Mouse (Mus musculus): Measurements from ENCODE around the gene Asna1.
A peak's percentile ranks its signal among the peaks of the same experiment; 100 is the strongest.

DNA sequence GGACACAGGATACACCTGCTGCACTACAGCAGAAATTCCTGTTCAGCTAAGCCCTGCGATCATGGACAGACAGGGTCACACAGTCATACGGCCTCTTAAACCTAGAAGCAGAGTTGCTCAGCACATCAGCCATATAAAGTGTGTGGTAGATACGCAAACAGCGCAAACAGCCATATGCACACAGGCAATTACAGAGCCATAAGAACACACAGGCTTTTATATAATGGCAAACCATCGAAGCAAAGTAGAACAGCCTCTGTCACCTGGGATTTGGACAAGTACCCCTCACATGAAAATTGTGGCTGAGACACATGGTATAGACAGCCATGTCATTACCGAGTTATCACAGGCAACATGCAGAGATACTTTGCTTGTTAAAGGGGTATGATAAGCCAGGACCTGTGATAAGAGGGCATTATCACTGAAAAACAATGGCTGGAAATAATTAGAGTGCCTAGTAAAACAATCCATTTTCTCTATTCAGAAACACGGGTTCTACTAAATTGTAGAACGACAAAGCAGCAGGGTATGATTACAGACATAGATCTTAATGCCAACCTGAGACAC lies 38.6 kb downstream of the Asna1 start:
- TF ChIP-seq CTCF (IDR thresholded peaks at IDR 0.05; ENCODE audit: low read depth, low read length), result no peak
- TF ChIP-seq GATA2 (IDR thresholded peaks at IDR 0.05; ENCODE audit: borderline replicate concordance, low read depth, low read length), result no peak
- TF ChIP-seq TAL1 (conservative IDR thresholded peaks at IDR 0.05; ENCODE audit: low read depth, low read length), result peak; percentile 70
- TF ChIP-seq GATA1 (IDR thresholded peaks at IDR 0.05; ENCODE audit: borderline replicate concordance, low read length), result no peak

Measured in G1E (cell line).